Mouse (Mus musculus) forebrain, embryonic 14.5 days (tissue): ENCODE measurements around the gene Fam189b. TPM values are rescaled to one million over a fixed set of nuclear protein-coding genes. Genes with fewer than 3 reads are reported as not detected.

Experiments
- ATAC-seq: fragments of 200-750 bp; cut with Nextera tagmentation; 2 replicates; pipeline ENCODE4 v1.8.0; 2017; ENCODE audit warnings: mild to moderate bottlenecking, moderate library complexity
- DNase-seq: peaks from one replicate; pipeline ENCODE4 v3.0.0-alpha.2; 2015; ENCODE audit warnings: low spot score
- H3K27ac ChIP-seq: fragments of 300-500 bp; sonication (generic); 2 replicates; pipeline ENCODE4 v1.5.1; 2014; ENCODE audit warnings: low read depth, mild to moderate bottlenecking, control low read depth, low read length, moderate library complexity
- H3K27me3 ChIP-seq: fragments of 300-500 bp; sonication (generic); replicated peaks from 2 replicates; pipeline ENCODE4 v1.6.1; 2014; ENCODE audit warnings: low read length, control low read depth, mixed read lengths; ENCODE audit not compliant: control insufficient read depth, insufficient read depth
- H3K36me3 ChIP-seq: fragments of 300-500 bp; sonication (generic); 2 replicates; pipeline ENCODE4 v1.6.1; 2014; ENCODE audit warnings: low read length, control low read depth; ENCODE audit not compliant: control insufficient read depth, insufficient read depth
- H3K4me1 ChIP-seq: fragments of 300-500 bp; sonication (generic); 2 replicates; pipeline ENCODE4 v1.6.1; 2014; ENCODE audit warnings: antibody characterized with exemption, low read length, control low read depth; ENCODE audit not compliant: control insufficient read depth, insufficient read depth
- H3K4me2 ChIP-seq: fragments of 300-500 bp; sonication (generic); 2 replicates; pipeline ENCODE4 v1.6.1; 2014; ENCODE audit warnings: mild to moderate bottlenecking, control low read depth, low read length
- H3K4me3 ChIP-seq: fragments of 300-500 bp; sonication (generic); 2 replicates; pipeline ENCODE4 v1.5.1; 2014; ENCODE audit warnings: low read depth, low read length, control low read depth
- H3K9ac ChIP-seq: fragments of 300-500 bp; sonication (generic); 2 replicates; pipeline ENCODE4 v1.6.1; 2014; ENCODE audit warnings: mild to moderate bottlenecking, low read length, control low read depth, moderate library complexity
- H3K9me3 ChIP-seq: fragments of 300-500 bp; sonication (generic); replicated peaks from 2 replicates; pipeline ENCODE4 v1.6.1; 2016; ENCODE audit warnings: low read length, control low read depth, mixed read lengths; ENCODE audit not compliant: control insufficient read depth
- WGBS: fragments of 180-500 bp; shearing (Covaris S2); extraction: QIAGEN DNeasy Blood & Tissue Kit; methylation state at CpG from one replicate; pipeline ENCODE4 v1.1.7; 2014; 5-methylcytosine and 5-hydroxymethylcytosine counted together
- microRNA counts: library from miRNA; unstranded; fragments of <30 nt; microRNA quantifications from one replicate; lab custom pipeline; 2016
- microRNA-seq: library from miRNA; unstranded; fragments of <30 nt; microRNA quantifications from one replicate; pipeline ENCODE4, GENCODE M21; 2016
- polyA plus RNA-seq: library from polyadenylated mRNA; unstranded; fragments of >200 nt; fragmentation: Nextera tagmentation; extraction: Ambion mirVana; gene quantifications from 2 replicates; pipeline ENCODE4 v1.2.1, GENCODE M21; 2014

Fam189b gene
- polyA plus RNA-seq, 1 experiment from 2014 or later = 14.7 TPM

DNA sequence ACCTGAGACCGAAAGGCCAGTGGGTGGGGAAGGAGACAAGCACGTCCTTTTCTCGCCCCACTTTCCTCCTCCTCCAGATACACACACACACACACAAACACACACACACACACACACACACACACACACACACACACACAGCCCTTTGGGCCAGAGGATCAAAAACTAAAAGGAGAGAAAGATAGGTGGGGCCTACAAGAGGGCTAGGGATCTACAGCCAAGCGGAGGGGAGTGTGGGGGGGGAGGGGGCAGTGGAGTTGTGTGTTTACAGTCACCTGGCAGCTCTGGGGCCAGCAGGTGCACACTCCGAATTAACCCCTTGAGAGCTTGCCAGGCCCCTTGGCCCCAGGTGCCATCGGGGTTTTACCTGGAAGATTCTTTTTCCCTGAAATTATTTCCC lies 49.7 kb downstream of the Fam189b start:
- no peak for ATAC-seq
- WGBS = 83% methylated on average over 6 of the region's 6 CpGs
- H3K27me3 ChIP-seq = no peaks in the 10 kb centered on the region
- no peak for DNase-seq
- no peak overlapping the region for H3K27ac ChIP-seq
- H3K4me1 ChIP-seq = 0 out of 2 replicates have a peak, but pooled peaks cover 8% of the 10 kb centered on the region
- H3K4me2 ChIP-seq = no peak overlapping the region
- no peaks in the 10 kb centered on the region for H3K9me3 ChIP-seq
- H3K36me3 ChIP-seq = peaks cover 50% of the 10 kb centered on the region
- H3K9ac ChIP-seq = no peak overlapping the region
- H3K4me3 ChIP-seq = no peak overlapping the region

DNA sequence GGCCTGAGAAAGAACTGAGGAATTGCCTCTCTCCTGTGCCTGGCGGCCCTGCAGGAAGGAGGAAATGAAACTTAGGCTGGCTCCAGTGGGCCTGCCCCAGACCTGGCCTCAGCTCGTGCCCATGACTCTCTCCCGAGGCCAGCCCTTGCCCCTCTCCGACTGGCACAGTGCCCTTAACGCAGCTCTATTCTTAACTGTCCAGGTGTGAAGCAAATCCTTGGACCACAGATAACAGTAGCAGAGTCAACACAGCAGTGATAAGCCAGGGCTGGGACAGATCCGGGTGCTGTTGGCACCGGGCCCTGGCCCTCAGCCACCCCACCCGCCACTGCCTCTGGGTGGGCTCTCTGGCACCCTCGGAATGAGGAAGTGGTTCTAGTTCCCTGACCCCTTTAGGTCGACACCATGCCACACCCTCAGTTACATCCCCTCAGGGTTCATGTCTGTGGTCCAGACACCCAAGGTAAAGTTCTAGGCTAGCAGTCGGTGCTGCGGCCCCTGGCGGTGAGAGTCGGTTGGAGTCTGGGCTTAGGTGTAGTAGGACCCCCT lies 50.7 kb downstream of the Fam189b start:
- H3K27ac ChIP-seq = no peak overlapping the region
- H3K27me3 ChIP-seq = no peaks in the 10 kb centered on the region
- no peaks in the 10 kb centered on the region for H3K9me3 ChIP-seq
- 0 out of 2 replicates have a peak, but pooled peaks cover 2% of the 10 kb centered on the region for H3K4me1 ChIP-seq
- peaks cover 60% of the 10 kb centered on the region for H3K36me3 ChIP-seq
- 82% methylated on average over 14 of the region's 14 CpGs for WGBS
- ATAC-seq (peak; percentile 11; the same call in 1 of the 2 replicates), DNase-seq (no peak)
- H3K4me2 ChIP-seq = no peak overlapping the region
- H3K4me3 ChIP-seq = no peak overlapping the region
- no peak overlapping the region for H3K9ac ChIP-seq

DNA sequence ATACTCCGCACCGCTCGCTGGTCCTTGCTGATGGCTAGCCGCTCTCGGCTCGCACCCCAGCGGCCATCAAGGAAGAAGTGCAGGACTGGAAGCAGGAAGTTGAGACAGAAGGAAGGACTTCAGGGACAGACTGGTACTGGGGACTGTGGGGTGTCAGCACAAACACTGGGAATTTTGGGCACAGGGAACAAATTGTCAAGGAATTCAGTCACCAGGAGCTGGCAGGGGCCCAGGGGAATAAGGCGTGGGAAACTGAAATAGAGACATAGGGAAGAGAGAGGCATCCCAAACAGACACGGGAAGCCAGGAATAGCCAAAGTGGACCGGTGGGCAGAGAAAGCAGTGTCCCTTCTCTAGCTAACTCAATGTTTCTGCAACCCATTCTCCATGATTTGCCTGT lies 53.6 kb downstream of the Fam189b start:
- H3K36me3 ChIP-seq = peaks cover 88% of the 10 kb centered on the region
- no peak overlapping the region for H3K4me2 ChIP-seq
- WGBS = 91% methylated on average over 10 of the region's 10 CpGs
- ATAC-seq (no peak), DNase-seq (no peak)
- H3K4me3 ChIP-seq = no peak overlapping the region
- no peak overlapping the region for H3K27ac ChIP-seq
- no peak overlapping the region for H3K9ac ChIP-seq
- no peaks in the 10 kb centered on the region for H3K4me1 ChIP-seq
- no peaks in the 10 kb centered on the region for H3K9me3 ChIP-seq
- no peaks in the 10 kb centered on the region for H3K27me3 ChIP-seq

DNA sequence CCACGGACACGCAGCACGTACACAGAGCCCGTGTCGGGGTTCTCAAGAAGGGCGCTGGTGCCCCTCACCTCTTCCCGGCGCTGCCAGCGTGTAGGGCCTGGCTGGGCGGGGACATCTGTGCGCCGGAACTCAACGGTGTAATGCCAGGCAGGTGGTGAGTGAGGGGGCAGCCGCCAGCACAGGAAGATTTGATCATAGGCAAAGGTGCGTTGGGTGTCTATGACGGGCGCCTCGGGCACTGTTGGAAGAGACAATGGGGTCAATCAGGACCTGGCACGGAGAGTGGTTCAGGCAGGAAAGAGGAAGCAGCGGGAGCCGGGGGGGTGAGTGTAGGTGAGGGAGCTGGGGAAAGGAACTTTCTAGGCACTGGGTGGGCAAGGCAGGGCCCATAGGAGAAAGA lies 54.7 kb downstream of the Fam189b start:
- DNase-seq = no peak
- Histone ChIP-seq H3K36me3 (peaks cover 99% of the 10 kb centered on the region), H3K27me3 (no peaks in the 10 kb centered on the region), H3K4me3 (no peak overlapping the region), H3K9ac (no peak overlapping the region), H3K4me2 (no peak overlapping the region), H3K27ac (no peak overlapping the region), H3K9me3 (no peaks in the 10 kb centered on the region), H3K4me1 (no peaks in the 10 kb centered on the region)
- ATAC-seq = no peak
- 92% methylated on average over 21 of the region's 21 CpGs for WGBS

DNA sequence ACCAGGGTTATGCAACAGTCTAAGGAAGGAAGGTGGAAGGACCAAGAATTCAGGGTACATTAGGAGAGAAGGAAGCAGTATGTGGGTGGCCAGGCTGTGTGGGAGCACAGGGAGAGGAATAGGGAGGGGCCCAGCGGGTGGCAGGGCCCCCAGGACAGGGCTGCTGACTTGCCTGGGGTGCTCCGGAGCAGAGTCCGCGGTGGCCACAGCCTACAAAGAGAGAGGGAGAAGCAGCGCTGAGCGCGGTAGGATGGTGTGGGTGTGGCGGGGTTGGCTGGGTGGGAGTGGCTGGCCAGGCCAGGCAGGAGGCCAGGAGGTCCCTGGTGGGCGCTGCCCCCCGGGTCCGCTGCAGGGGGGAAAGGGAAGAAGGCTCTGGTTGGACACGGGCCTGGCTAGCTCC lies 55.6 kb downstream of the Fam189b start:
- H3K36me3 ChIP-seq = peaks cover 94% of the 10 kb centered on the region
- no peaks in the 10 kb centered on the region for H3K27me3 ChIP-seq
- no peak overlapping the region for H3K9ac ChIP-seq
- no peak for DNase-seq
- H3K4me1 ChIP-seq = peaks cover 5% of the 10 kb centered on the region
- no peaks in the 10 kb centered on the region for H3K9me3 ChIP-seq
- no peak for ATAC-seq
- WGBS = 83% methylated on average over 12 of the region's 12 CpGs
- no peak overlapping the region for H3K27ac ChIP-seq
- H3K4me2 ChIP-seq = no peak overlapping the region
- H3K4me3 ChIP-seq = no peak overlapping the region

MicroRNAs within 50 kb of the gene (microRNA counts, 519-probe panel; counts per million panel counts)
- 4,656 counts per million, percentile 64 among the panel's probes with 10 or more counts for microRNA mmu-miR-92b (lab: Ali Mortazavi, UCI)

Small RNA genes lying within 50 kb of the gene (microRNA-seq; reads per million reads assigned to microRNA genes)
- gene Mir92b = 2,931 reads per million, percentile 88 among the genes with 10 or more reads in this experiment

Other genes starting within 250 kb of the Fam189b start
- 13.6 and 18.1 TPM in 2 replicates for gene Ash1l, start 232.5 kb upstream of the Fam189b start, polyA plus RNA-seq
- gene Dap3, start 232.0 kb upstream of the Fam189b start, polyA plus RNA-seq = 147 and 159 TPM in 2 replicates
- gene Rusc1, start 89.8 kb upstream of the Fam189b start, polyA plus RNA-seq = 49.7 and 65.0 TPM in 2 replicates
- not detected in 2 replicates for gene Gm43738, start 82.0 kb upstream of the Fam189b start, polyA plus RNA-seq
- gene Fdps, start 81.2 kb upstream of the Fam189b start, polyA plus RNA-seq = 337 and 389 TPM in 2 replicates
- gene Pklr, start 47.0 kb upstream of the Fam189b start, polyA plus RNA-seq = 0.06 TPM in 1 of 2 replicates, not detected in the other
- gene Hcn3, start 22.9 kb upstream of the Fam189b start, polyA plus RNA-seq = 9.4 and 13.0 TPM in 2 replicates
- gene Clk2, start 18.3 kb upstream of the Fam189b start, polyA plus RNA-seq = 17.0 and 17.9 TPM in 2 replicates
- 90.5 and 104 TPM in 2 replicates for gene Scamp3, start 5.7 kb upstream of the Fam189b start, polyA plus RNA-seq
- gene Gba, start 19.8 kb downstream of the Fam189b start, polyA plus RNA-seq = 45.6 and 47.9 TPM in 2 replicates
- 49.9 and 57.2 TPM in 2 replicates for gene Thbs3, start 32.0 kb downstream of the Fam189b start, polyA plus RNA-seq
- 156 and 182 TPM in 2 replicates for gene Mtx1, start 43.9 kb downstream of the Fam189b start, polyA plus RNA-seq
- gene Muc1, start 45.9 kb downstream of the Fam189b start, polyA plus RNA-seq = 1.2 and 1.9 TPM in 2 replicates
- gene Krtcap2, start 62.8 kb downstream of the Fam189b start, polyA plus RNA-seq = 197 and 234 TPM in 2 replicates
- gene Trim46, start 63.2 kb downstream of the Fam189b start, polyA plus RNA-seq = 34.0 and 50.3 TPM in 2 replicates
- gene Dpm3, start 76.2 kb downstream of the Fam189b start, polyA plus RNA-seq = 91.5 and 112 TPM in 2 replicates
- gene Slc50a1, start 87.4 kb downstream of the Fam189b start, polyA plus RNA-seq = 32.4 and 38.4 TPM in 2 replicates
- gene Efna1, start 98.0 kb downstream of the Fam189b start, polyA plus RNA-seq = 10.5 and 11.6 TPM in 2 replicates
- 30.1 and 42.0 TPM in 2 replicates for gene Efna3, start 139.8 kb downstream of the Fam189b start, polyA plus RNA-seq
- gene Efna4, start 154.9 kb downstream of the Fam189b start, polyA plus RNA-seq = 12.3 and 14.6 TPM in 2 replicates
- gene Adam15, start 166.9 kb downstream of the Fam189b start, polyA plus RNA-seq = 13.4 and 19.3 TPM in 2 replicates
- gene Dcst2, start 178.8 kb downstream of the Fam189b start, polyA plus RNA-seq = 0.08 and 0.15 TPM in 2 replicates
- gene Dcst1, start 182.1 kb downstream of the Fam189b start, polyA plus RNA-seq = 0.78 and 0.83 TPM in 2 replicates
- gene Zbtb7b, start 211.6 kb downstream of the Fam189b start, polyA plus RNA-seq = 0.28 and 0.41 TPM in 2 replicates
- not detected in 2 replicates for gene Lenep, start 219.7 kb downstream of the Fam189b start, polyA plus RNA-seq
- 34.9 and 41.0 TPM in 2 replicates for gene Flad1, start 228.7 kb downstream of the Fam189b start, polyA plus RNA-seq
- 200 and 269 TPM in 2 replicates for gene Cks1b, start 235.2 kb downstream of the Fam189b start, polyA plus RNA-seq
- 9.9 and 11.8 TPM in 2 replicates for gene Shc1, start 235.3 kb downstream of the Fam189b start, polyA plus RNA-seq
- gene Pygo2, start 247.1 kb downstream of the Fam189b start, polyA plus RNA-seq = 35.2 and 41.1 TPM in 2 replicates